Mouse (Mus musculus): ENCODE results near the gene Mpi.

- no peak for TF ChIP-seq CTCF (IDR thresholded peaks at IDR 0.05; ENCODE audit: low read depth)
- TF ChIP-seq EP300 (IDR thresholded peaks at IDR 0.05; ENCODE audit: low read depth) = no peak
Observed at GRCm38 (mm10) chr9:57552139-57552887, at the start of gene Mpi.

Measured in liver, postnatal 0 days (tissue).